Mouse (Mus musculus) spleen, adult 2 months (tissue): ENCODE results near the gene Nbl1. TPM values are rescaled to one million over a fixed set of nuclear protein-coding genes. Genes with fewer than 3 reads are reported as not detected.

ENCODE experiments used
- DNase-seq, 2 experiments: peaks; one replicate each; pipeline versions ENCODE4 v3.0.0 to v3.0.0-alpha.2; 2012 to 2021; ENCODE audit warnings: low spot score in 2 of 2, low read depth in 1 of 2
- H3K27ac ChIP-seq: fragments of 200-500 bp; 2 replicates; pipeline ENCODE4 v1.5.1; 2012; ENCODE audit warnings: low read length, inconsistent platforms; ENCODE audit not compliant: insufficient read depth
- H3K27me3 ChIP-seq: fragments of 200-500 bp; 2 replicates; pipeline ENCODE4 v1.6.1; 2012; ENCODE audit warnings: mild to moderate bottlenecking, moderate library complexity, low read length, inconsistent platforms; ENCODE audit not compliant: control insufficient read depth, insufficient read depth
- H3K36me3 ChIP-seq: fragments of 200-500 bp; 2 replicates; pipeline ENCODE4 v1.6.1; 2012; ENCODE audit warnings: mild to moderate bottlenecking, low read length, inconsistent platforms; ENCODE audit not compliant: control insufficient read depth, insufficient read depth
- H3K4me1 ChIP-seq: fragments of 200-500 bp; 2 replicates; pipeline ENCODE4 v1.6.1; 2011; ENCODE audit warnings: inconsistent platforms; ENCODE audit not compliant: control insufficient read depth, insufficient read depth, insufficient read length
- H3K4me3 ChIP-seq: fragments of 200-500 bp; 2 replicates; pipeline ENCODE4 v1.5.1; 2011; ENCODE audit warnings: mild to moderate bottlenecking, inconsistent platforms; ENCODE audit not compliant: insufficient read depth, insufficient read length; ENCODE audit errors: extremely low read depth
- CTCF ChIP-seq: fragments of 200-500 bp; IDR thresholded peaks from 2 replicates; pipeline ENCODE4 v1.5.1; 2011; ENCODE audit warnings: mild to moderate bottlenecking, inconsistent platforms; ENCODE audit not compliant: insufficient read depth, insufficient read length, insufficient replicate concordance; ENCODE audit errors: extremely low read depth
- POLR2A ChIP-seq: fragments of 200-500 bp; IDR thresholded peaks from 2 replicates; pipeline ENCODE4 v1.6.1; 2011; ENCODE audit warnings: low read depth, low read length, inconsistent platforms
- WGBS: fragments of 180-500 bp; shearing (Covaris S2); methylation state at CpG from one replicate; pipeline ENCODE4 v1.1.7; 2018; 5-methylcytosine and 5-hydroxymethylcytosine counted together
- polyA plus RNA-seq: library from polyadenylated mRNA; depleted of rRNA; stranded (reverse); fragments of >200 nt; gene quantifications from 2 replicates; pipeline ENCODE4 v1.2.3, GENCODE M21; 2012

Gene Nbl1
- polyA plus RNA-seq, 1 experiment = 10.3 TPM

- Histone ChIP-seq H3K4me1 (no peaks in the 10 kb centered on the region), H3K4me3 (no peak overlapping the region), H3K36me3 (peaks cover 8% of the 10 kb centered on the region), H3K27me3 (no peaks in the 10 kb centered on the region), H3K27ac (no peak overlapping the region)
- no peak for TF ChIP-seq POLR2A
- 85% methylated on average over 3 of the region's 3 CpGs for WGBS
- no peak for DNase-seq
These were observed 37.0 kb downstream of the Nbl1 start for GRCm38 (mm10) chr4:139055744-139056143.

- no peak for DNase-seq
- Histone ChIP-seq H3K27me3 (no peaks in the 10 kb centered on the region), H3K27ac (no peak overlapping the region), H3K4me3 (no peak overlapping the region), H3K36me3 (peaks cover 8% of the 10 kb centered on the region), H3K4me1 (no peaks in the 10 kb centered on the region)
- WGBS = 85% methylated on average over 4 of the region's 4 CpGs
- TF ChIP-seq CTCF (no peak), POLR2A (no peak)
These were observed 37.5 kb downstream of the Nbl1 start for GRCm38 (mm10) chr4:139055336-139055735.

- Histone ChIP-seq H3K4me3 (no peak overlapping the region), H3K36me3 (peaks cover 8% of the 10 kb centered on the region), H3K27me3 (no peaks in the 10 kb centered on the region), H3K27ac (no peak overlapping the region), H3K4me1 (no peaks in the 10 kb centered on the region)
- WGBS = 91% methylated on average over 9 of the region's 9 CpGs
- TF ChIP-seq POLR2A = no peak
- no peak for TF ChIP-seq CTCF
- DNase-seq = no peak
These were observed 38.4 kb downstream of the Nbl1 start for GRCm38 (mm10) chr4:139054300-139054923.

GRCm38 (mm10) chr4:139053391-139053790, 39.4 kb downstream of the Nbl1 start:
- TF ChIP-seq POLR2A (no peak), CTCF (no peak)

GRCm38 (mm10) chr4:139052796-139053195, 40.0 kb downstream of the Nbl1 start:
- Histone ChIP-seq H3K27ac (no peak overlapping the region), H3K4me3 (no peak overlapping the region), H3K27me3 (no peaks in the 10 kb centered on the region), H3K36me3 (no peaks in the 10 kb centered on the region; the same call in 1 of the 2 replicates), H3K4me1 (no peaks in the 10 kb centered on the region)
- no peak for DNase-seq
- no peak for TF ChIP-seq POLR2A
- TF ChIP-seq CTCF = no peak
- WGBS = 89% methylated on average over 7 of the region's 7 CpGs

More at GRCm38 (mm10) chr4:139053391-139053790, 39.4 kb downstream of the Nbl1 start:
- no peaks in the 10 kb centered on the region for H3K4me1 ChIP-seq
- no peak overlapping the region for H3K27ac ChIP-seq
- H3K27me3 ChIP-seq = no peaks in the 10 kb centered on the region
- DNase-seq = no peak
- 91% methylated on average over 5 of the region's 5 CpGs for WGBS
- no peak overlapping the region for H3K4me3 ChIP-seq
- H3K36me3 ChIP-seq = peaks cover 3% of the 10 kb centered on the region

DNA sequence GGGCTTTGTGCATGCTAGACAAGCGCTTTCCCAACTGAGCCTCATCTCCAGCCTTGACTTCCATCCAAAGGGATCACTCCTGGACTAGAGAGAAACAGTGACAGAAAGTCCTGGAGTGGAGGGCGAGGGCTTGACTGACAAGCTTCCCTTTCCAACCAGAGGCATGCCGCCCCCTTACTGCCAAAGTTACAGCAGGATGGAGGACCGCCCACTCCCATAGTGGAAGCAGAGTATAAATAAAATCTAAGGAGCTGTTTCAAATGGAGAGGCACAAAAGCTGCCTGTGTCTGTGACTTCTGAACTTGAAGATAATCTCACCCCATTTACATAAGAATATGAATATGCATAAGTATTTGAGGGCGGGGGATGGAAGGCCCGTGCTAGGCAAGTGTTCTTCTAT, 44.3 kb downstream of the Nbl1 start:
- no peaks in the 10 kb centered on the region; the same call in 1 of the 2 replicates for H3K36me3 ChIP-seq
- TF ChIP-seq POLR2A (no peak), CTCF (no peak)
- DNase-seq = no peak
- WGBS = 93% methylated on average over 6 of the region's 6 CpGs
- no peaks in the 10 kb centered on the region for H3K27me3 ChIP-seq
- no peak overlapping the region for H3K27ac ChIP-seq
- no peak overlapping the region for H3K4me3 ChIP-seq
- no peaks in the 10 kb centered on the region for H3K4me1 ChIP-seq

DNA sequence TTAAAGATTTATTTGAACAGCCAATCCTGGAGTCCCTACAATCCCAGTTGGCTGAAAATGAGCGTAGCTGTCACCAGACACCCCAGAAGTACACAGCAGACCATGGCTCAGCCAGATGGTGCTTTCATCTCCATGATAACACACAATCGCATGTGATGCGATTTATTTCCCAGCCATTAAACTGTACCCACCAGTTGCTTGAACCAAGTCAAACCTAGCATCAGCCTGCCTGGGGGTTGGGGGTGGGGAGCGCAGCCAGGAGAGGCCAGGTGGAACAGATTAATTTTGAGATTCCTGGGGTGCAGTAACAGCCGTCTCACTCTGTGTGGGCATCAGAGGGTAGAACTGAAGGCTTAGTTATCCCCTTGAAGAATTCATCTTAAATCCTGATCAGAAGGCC, 46.4 kb downstream of the Nbl1 start:
- no peak overlapping the region for H3K27ac ChIP-seq
- H3K4me1 ChIP-seq = no peaks in the 10 kb centered on the region
- H3K4me3 ChIP-seq = no peak overlapping the region
- no peak for DNase-seq
- 89% methylated on average over 5 of the region's 5 CpGs for WGBS
- H3K36me3 ChIP-seq = no peaks in the 10 kb centered on the region; the same call in 1 of the 2 replicates
- TF ChIP-seq POLR2A (no peak), CTCF (no peak)
- H3K27me3 ChIP-seq = no peaks in the 10 kb centered on the region
